Mouse (Mus musculus): ENCODE results near the gene Tmem121. TPM values are rescaled to one million over a fixed set of nuclear protein-coding genes. Genes with fewer than 3 reads are reported as not detected.

Gene Tmem121
- polyA plus RNA-seq (2012; rRNA removed), result 2.1 and 2.7 TPM in 2 replicates

DNA sequence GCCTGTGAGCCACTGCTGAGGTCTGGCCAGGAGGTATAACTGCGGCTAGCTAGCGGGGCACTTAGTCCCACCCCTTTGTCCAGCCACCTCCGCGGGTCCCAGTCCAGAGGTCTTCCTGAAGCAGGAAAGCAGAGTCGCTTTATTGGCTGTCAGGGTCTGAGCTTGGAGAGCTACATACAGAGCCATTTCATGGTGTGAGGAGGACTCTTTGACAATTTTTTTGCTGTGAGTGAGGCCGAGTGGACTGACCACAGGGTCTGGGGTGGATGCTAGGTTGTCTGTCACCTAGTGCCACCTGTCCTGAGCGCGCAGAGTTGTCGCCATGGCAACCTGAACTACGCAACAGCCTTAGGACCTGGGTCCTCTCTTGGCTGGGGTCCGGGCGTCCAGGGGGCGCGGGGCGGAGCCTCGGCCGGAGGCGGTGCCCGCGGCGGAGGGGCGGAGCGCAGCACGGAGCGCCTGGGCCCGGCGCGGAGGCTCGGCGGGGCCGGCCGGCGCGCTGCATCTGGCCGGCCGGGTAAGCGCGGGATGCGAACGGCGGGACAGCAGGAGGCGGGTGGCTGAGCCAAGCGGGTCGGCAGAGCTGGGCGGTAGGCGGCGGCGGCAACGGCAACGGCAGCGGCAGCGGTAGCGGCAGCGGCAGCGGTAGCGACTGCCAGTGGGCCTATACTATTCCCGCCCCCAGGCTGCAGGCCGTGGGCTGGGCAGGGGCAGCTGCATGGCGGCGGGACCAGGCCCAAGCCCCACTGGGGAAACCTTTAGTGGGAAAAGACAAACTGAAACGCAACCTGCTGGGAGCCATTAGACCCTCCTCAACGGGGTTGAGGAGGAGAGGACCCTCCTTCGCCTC lies at the start of gene Tmem121:
Gene Tmem121 (plus strand): TSS at position 489 of the 850 bp plus-strand sequence.

DNA sequence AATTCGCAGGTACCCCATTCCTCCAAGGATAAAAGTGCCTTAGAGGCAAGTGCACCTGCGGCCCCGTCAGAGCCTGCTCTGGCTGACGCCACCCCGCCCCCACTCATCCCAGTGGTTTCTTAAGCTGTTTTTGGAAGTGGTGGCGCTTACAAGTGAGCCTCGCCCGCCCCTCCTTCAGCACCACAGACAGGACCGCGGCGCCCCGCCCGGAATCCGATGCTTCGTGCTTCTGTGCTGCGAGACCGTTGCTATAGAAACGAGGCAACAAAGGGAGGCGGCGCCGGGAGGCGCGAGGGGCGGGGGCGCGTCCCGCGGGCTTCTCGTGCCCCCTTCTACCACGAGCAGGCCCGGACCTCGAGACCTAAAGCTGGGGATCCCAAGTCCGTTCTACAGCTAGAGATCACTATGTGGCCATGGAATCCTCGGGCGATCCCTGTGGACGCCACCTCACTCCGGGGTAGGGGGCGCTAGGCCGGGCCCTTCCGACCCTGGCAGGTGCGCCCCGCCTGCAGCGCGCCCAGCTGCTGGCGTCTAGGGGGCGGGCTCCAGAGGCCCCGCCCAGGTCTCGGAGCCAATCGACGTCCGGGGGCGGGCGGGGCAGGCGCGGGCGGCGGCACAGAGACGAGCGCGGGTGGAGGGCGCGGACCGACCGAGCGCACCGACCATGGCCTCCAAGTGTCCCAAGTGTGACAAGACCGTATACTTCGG lies 45.7 kb upstream of the Tmem121 start, which contains the start of gene Crip2:
Gene Crip2 (plus strand): TSS at position 329 of the 708 bp plus-strand sequence.

DNA sequence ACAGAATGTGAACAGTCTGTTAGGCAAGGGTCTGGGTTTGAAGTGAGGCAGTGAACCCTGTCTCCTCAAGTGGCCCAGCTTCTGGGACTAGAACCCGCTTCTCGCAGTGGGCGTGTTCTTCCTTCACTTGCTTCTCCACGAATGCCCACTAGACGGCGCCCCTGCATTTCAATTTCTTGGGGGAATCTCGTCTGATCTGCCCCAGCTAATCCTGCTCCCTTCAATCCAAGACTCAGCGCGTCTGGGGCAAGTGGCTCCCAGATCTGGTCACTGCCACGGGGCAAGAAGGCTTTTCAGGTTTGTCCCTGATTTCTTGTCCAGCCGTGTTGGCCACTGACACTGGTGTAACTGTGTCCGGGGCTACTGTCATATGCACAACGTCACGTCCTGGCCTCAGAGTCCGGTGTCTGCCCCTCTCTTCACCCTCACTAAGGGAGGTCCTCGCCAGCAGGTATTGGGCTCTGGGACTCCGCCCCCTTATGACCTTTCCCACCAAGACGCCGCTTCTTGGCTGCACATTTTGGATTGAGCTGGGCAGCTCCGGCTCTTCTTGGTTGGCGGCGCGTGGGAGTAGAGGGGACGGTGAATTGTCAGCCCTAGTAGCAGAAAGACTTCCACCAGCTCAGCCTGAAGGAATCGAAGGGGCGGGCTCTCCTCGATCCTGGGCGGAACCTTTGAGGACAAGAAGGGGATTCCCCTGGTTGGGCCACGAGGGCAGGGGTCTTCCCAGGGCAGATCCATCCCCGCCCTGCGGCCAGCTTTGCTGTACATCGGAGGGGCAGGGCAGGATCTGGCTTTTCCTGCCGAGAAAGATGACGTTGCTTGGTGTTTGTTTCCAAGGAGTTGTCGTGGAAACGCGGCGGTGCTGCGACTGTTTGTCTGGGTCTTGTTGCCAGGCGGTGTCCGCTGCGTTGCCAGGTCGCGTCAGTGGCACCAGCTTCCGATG lies 39.3 kb upstream of the Tmem121 start, which contains the start of gene Crip1:
Gene Crip1 (plus strand): TSS at position 205 of the 946 bp plus-strand sequence.

DNA sequence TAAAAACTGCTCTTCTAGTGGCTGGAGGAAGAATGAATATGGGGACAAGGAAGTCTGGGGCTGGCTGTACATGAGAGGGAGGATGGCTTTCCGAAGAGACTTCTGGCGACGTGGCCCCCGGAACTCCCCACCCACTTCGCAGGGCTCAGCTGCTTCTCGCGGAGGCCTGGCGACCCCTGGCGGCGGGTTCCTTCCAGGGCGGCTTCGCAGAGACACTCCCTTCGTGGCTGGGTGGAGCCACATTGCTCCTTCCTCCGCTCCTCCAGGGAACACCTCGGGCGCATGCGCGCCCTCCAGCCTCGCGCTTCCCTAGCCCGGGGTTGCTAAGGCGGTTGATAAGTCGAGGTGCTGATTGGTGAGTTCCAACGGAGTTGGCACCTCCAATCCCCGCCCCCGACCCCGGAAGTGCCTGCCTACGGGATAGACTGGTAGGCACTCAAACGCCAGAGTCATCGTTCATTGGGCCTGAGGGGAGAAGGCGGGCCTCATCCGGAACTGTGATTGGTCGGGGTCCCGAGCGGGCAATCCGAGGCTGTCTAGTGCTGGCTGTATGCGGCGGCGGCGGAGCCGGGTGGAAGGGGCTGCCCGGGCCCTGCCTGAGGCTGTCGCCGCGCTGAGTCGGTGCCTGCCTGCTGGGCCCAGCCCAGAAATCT lies 29.7 kb upstream of the Tmem121 start, which contains the start of gene Tedc1:
Gene Tedc1 (plus strand): TSS at position 535 of the 653 bp plus-strand sequence.

Other genes with a start within 250 kb of the Tmem121 start
- 62.1 and 75.8 TPM in 2 replicates for gene Nudt14, start 243.8 kb upstream of the Tmem121 start, polyA plus RNA-seq (2012; rRNA removed)
- gene Btbd6, start 209.4 kb upstream of the Tmem121 start, polyA plus RNA-seq (2012; rRNA removed), result 106 and 114 TPM in 2 replicates
- gene Brf1, start 185.2 kb upstream of the Tmem121 start, polyA plus RNA-seq (2012; rRNA removed), result 109 and 158 TPM in 2 replicates
- 39.5 and 41.1 TPM in 2 replicates for gene Pacs2, start 171.4 kb upstream of the Tmem121 start, polyA plus RNA-seq (2012; rRNA removed)
- 0.16 and 0.33 TPM in 2 replicates for gene Tex22, start 111.4 kb upstream of the Tmem121 start, polyA plus RNA-seq (2012; rRNA removed)
- gene Mta1, start 87.7 kb upstream of the Tmem121 start, polyA plus RNA-seq (2012; rRNA removed), result 50.8 and 74.8 TPM in 2 replicates
- gene Crip2, start 45.7 kb upstream of the Tmem121 start, polyA plus RNA-seq (2012; rRNA removed), result 194 and 207 TPM in 2 replicates
- 2,942 and 3,172 TPM in 2 replicates for gene Crip1, start 39.6 kb upstream of the Tmem121 start, polyA plus RNA-seq (2012; rRNA removed)
- gene Tedc1, start 29.5 kb upstream of the Tmem121 start, polyA plus RNA-seq (2012; rRNA removed), result 21.6 and 32.9 TPM in 2 replicates